Comparison of ENCODE assay signal across 8 mouse cellular contexts in genomic region chr8:3392771-3393710, GRCm38 (mm10). TPM values are rescaled to one million over a fixed set of nuclear protein-coding genes. Genes with fewer than 3 reads are reported as not detected.
A peak's percentile ranks its signal among the peaks of the same experiment; 100 is the strongest.
DNase-seq lines count a peak whose midpoint lies in the region; ATAC-seq and TF ChIP-seq lines count a peak whose summit lies in the region.

TSS of gene Arhgef18 (plus strand) at chr8:3393006.

- H3K9me3 ChIP-seq in liver, embryonic 16.5 days (replicated peaks; ENCODE audit: control insufficient read depth, low read length): no peaks in the 10 kb centered on the region
- no peaks in the 10 kb centered on the region for H3K9me3 ChIP-seq in neural tube, embryonic 13.5 days
- H3K9me3 ChIP-seq in stomach, postnatal 0 days (ENCODE audit: control insufficient read depth, low read length): no peaks in the 10 kb centered on the region

- peak; percentile 99 for ATAC-seq in liver, embryonic 16.5 days (ENCODE audit: low read depth)
- peak; percentile 98 for ATAC-seq in neural tube, embryonic 13.5 days (ENCODE audit: low read depth)
- ATAC-seq in stomach, postnatal 0 days (ENCODE audit: low FRiP score, low TSS enrichment): peak; percentile 97

- H3K4me1 ChIP-seq in liver, embryonic 16.5 days (ENCODE audit: control insufficient read depth, low read depth, low read length): peaks cover 20% of the 10 kb centered on the region
- peaks cover 44% of the 10 kb centered on the region for H3K4me1 ChIP-seq in neural tube, embryonic 13.5 days (replicated peaks)
- H3K4me1 ChIP-seq in stomach, postnatal 0 days (replicated peaks; ENCODE audit: control insufficient read depth, insufficient read depth): peaks cover 5% of the 10 kb centered on the region; the same call in 1 of the 2 replicates

- H3K36me3 ChIP-seq in liver, embryonic 16.5 days (ENCODE audit: control insufficient read depth, insufficient read depth): no peaks in the 10 kb centered on the region
- peaks cover 9% of the 10 kb centered on the region; the same call in 1 of the 2 replicates for H3K36me3 ChIP-seq in neural tube, embryonic 13.5 days
- no peaks in the 10 kb centered on the region for H3K36me3 ChIP-seq in stomach, postnatal 0 days (ENCODE audit: control insufficient read depth, insufficient read depth, low read length)

- intact Hi-C loops in heart, postnatal 36 days (cut with DNase I): loop anchor here (5.0 kb wide), 1 partner anchor 34 kb away; no protein-coding TSS in a partner anchor

- no peak for TF ChIP-seq EP300 in stomach, postnatal 0 days (optimal IDR thresholded peaks at IDR 0.05)

- H3K27me3 ChIP-seq in liver, embryonic 16.5 days (ENCODE audit: control insufficient read depth, insufficient read depth, low read depth, low read length): no peaks in the 10 kb centered on the region
- H3K27me3 ChIP-seq in neural tube, embryonic 13.5 days: no peaks in the 10 kb centered on the region
- H3K27me3 ChIP-seq in stomach, postnatal 0 days (ENCODE audit: control insufficient read depth, insufficient read depth, low read length): no peaks in the 10 kb centered on the region

- TF ChIP-seq CTCF in stomach, postnatal 0 days (IDR thresholded peaks at IDR 0.05; ENCODE audit: low read depth): peak; percentile 38

- H3K4me3 ChIP-seq in liver, embryonic 16.5 days (ENCODE audit: low read depth, low read length): peak within 1 kb of the TSS; percentile 81
- peak within 1 kb of the TSS; percentile 69 for H3K4me3 ChIP-seq in neural tube, embryonic 13.5 days
- peak within 1 kb of the TSS; percentile 62 for H3K4me3 ChIP-seq in stomach, postnatal 0 days (ENCODE audit: low read depth, low read length)

- DNase-seq in Muller cell, postnatal 12 days (ENCODE audit: inconsistent ontology term): peak; percentile 89
- peak; percentile 82 for DNase-seq in cerebellum, adult 9-10 months
- peak; percentile 84 for DNase-seq in forelimb bud, embryonic 11.5 days (ENCODE audit: low read depth, low spot score)
- DNase-seq in heart, postnatal 36 days: peak; percentile 88 to 89
- peak; percentile 88 for DNase-seq in layer of hippocampus, adult 11-12 months (ENCODE audit: low spot score)
- peak; percentile 96 for DNase-seq in stomach, postnatal 0 days (ENCODE audit: low spot score)

- H3K4me2 ChIP-seq in liver, embryonic 16.5 days (ENCODE audit: low read depth, low read length): peak within 1 kb of the TSS; percentile 89
- peak within 1 kb of the TSS; percentile 77 for H3K4me2 ChIP-seq in neural tube, embryonic 13.5 days
- peak within 1 kb of the TSS; percentile 64 for H3K4me2 ChIP-seq in stomach, postnatal 0 days (replicated peaks; ENCODE audit: low read depth)

- 5% methylated on average over 48 of the region's 48 CpGs for WGBS in liver, embryonic 16.5 days (ENCODE audit: insufficient replicate concordance)
- under 1% methylated on average over 48 of the region's 48 CpGs for WGBS in neural tube, embryonic 13.5 days
- 1% methylated on average over 48 of the region's 48 CpGs for WGBS in stomach, postnatal 0 days

- H3K27ac ChIP-seq in liver, embryonic 16.5 days (ENCODE audit: low read length): peak within 1 kb of the TSS; percentile 61
- H3K27ac ChIP-seq in neural tube, embryonic 13.5 days (replicated peaks): 0 out of 2 replicates have a peak within 1 kb of the TSS, but pooled peaks have one; percentile 34
- peak within 1 kb of the TSS; percentile 65 for H3K27ac ChIP-seq in stomach, postnatal 0 days (replicated peaks)

- peak within 1 kb of the TSS; percentile 77 for H3K9ac ChIP-seq in liver, embryonic 16.5 days (ENCODE audit: low read depth, low read length)
- peak within 1 kb of the TSS; percentile 84 for H3K9ac ChIP-seq in neural tube, embryonic 13.5 days
- peak within 1 kb of the TSS; percentile 65 for H3K9ac ChIP-seq in stomach, postnatal 0 days (ENCODE audit: low read length)

RNA-seq across cellular contexts. Expression of gene Arhgef18, which starts in this region (rescaled TPM):
- 10 to 100 TPM; 18.7 to 20.4 TPM for total RNA-seq in heart, postnatal 36 days (2021)
- polyA plus RNA-seq in liver, embryonic 16.5 days (2015; fragmentation: Nextera tagmentation; extraction: Ambion mirVana): 2.1 and 2.6 TPM in 2 replicates
- 9.2 and 11.0 TPM in 2 replicates for polyA plus RNA-seq in neural tube, embryonic 13.5 days (2015; fragmentation: Nextera tagmentation; extraction: Ambion mirVana)
- 5.5 TPM in 2 replicates for polyA plus RNA-seq in stomach, postnatal 0 days (2015; fragmentation: Nextera tagmentation; extraction: Ambion mirVana)

Comparison
In these comparisons a context has a peak if more than half of its experiments do, and no peak if none do; other contexts are left out.
1. Peak in every context shown above with its lines: DNase-seq, ATAC-seq, H3K4me3 ChIP-seq and H3K27ac ChIP-seq.